ENCODE assay signal across 28 mouse cellular contexts in genomic region chr16:23154261-23154660, GRCm38 (mm10). TPM values are rescaled to one million over a fixed set of nuclear protein-coding genes. Genes with fewer than 3 reads are reported as not detected.
A peak's percentile ranks its signal among the peaks of the same experiment; 100 is the strongest.
DNase-seq lines count a peak whose midpoint lies in the region; ATAC-seq and TF ChIP-seq lines count a peak whose summit lies in the region.
"Had no signal": no experiment of that assay in that cellular context is flagged by ENCODE, and none has a peak within 500 bp of the region (broad histone marks: within the 10 kb centered on the region; RNA-seq: fewer than 3 reads in every experiment).

No protein-coding gene starts in this region.

- H3K36me3 ChIP-seq in forebrain, embryonic 14.5 days (ENCODE audit: control insufficient read depth, insufficient read depth, low read length): no peaks in the 10 kb centered on the region
- H3K36me3 ChIP-seq: embryonic facial prominence, embryonic 13.5 days; embryonic facial prominence, embryonic 15.5 days; G1E had no signal

- no peaks in the 10 kb centered on the region for H3K27me3 ChIP-seq in forebrain, embryonic 14.5 days (replicated peaks; ENCODE audit: control insufficient read depth, insufficient read depth, low read length)
- H3K27me3 ChIP-seq: embryonic facial prominence, embryonic 13.5 days; embryonic facial prominence, embryonic 15.5 days; forebrain, embryonic 13.5 days; Patski had no signal

- H3K4me1 ChIP-seq in forebrain, embryonic 14.5 days (ENCODE audit: control insufficient read depth, insufficient read depth, low read length): no peaks in the 10 kb centered on the region
- H3K4me1 ChIP-seq: embryonic facial prominence, embryonic 13.5 days; embryonic facial prominence, embryonic 15.5 days; forebrain, embryonic 13.5 days had no signal

- no peak overlapping the region for H3K27ac ChIP-seq in layer of hippocampus, adult 2 months
- H3K27ac ChIP-seq in forebrain, embryonic 14.5 days (ENCODE audit: low read depth, low read length): no peak overlapping the region
- H3K27ac ChIP-seq: embryonic facial prominence, embryonic 13.5 days; embryonic facial prominence, embryonic 15.5 days; forebrain, embryonic 13.5 days had no signal

- no peaks in the 10 kb centered on the region for H3K9me3 ChIP-seq in forebrain, embryonic 14.5 days (replicated peaks; ENCODE audit: control insufficient read depth, low read length)
- H3K9me3 ChIP-seq: embryonic facial prominence, embryonic 13.5 days; embryonic facial prominence, embryonic 15.5 days; forebrain, embryonic 13.5 days; G1E had no signal

- peak; percentile 27 for DNase-seq in CD4-positive, CD25-positive, alpha-beta regulatory T cell, adult 2 months (ENCODE audit: low read depth, low spot score)
- DNase-seq in R1 (ENCODE audit: low read depth, low spot score) (peak; percentile 38), adipocyte (ENCODE audit: low spot score) (peak; percentile 34)
- DNase-seq in cerebellum, postnatal 10 days: no peak
- no peak for DNase-seq in layer of hippocampus, adult 2 months (ENCODE audit: low spot score in 2 of 2)
- DNase-seq in T-cell, adult 2 months (ENCODE audit: low spot score): no peak
- no peak for DNase-seq in forebrain, embryonic 14.5 days (ENCODE audit: low spot score)
- DNase-seq: adrenal gland, adult 8-10 months; adrenal gland, postnatal 14 days; adrenal gland, postnatal 36 days; cerebellum, adult 11-12 months; cerebellum, adult 2 months; cerebellum, adult 9-10 months; cerebellum, postnatal 14 days; cerebellum, postnatal 36 days; embryo, embryonic 11 days had no signal

- no peak overlapping the region for H3K4me2 ChIP-seq in forebrain, embryonic 14.5 days (ENCODE audit: low read length)
- H3K4me2 ChIP-seq: embryonic facial prominence, embryonic 13.5 days; embryonic facial prominence, embryonic 15.5 days; forebrain, embryonic 13.5 days had no signal

- ATAC-seq in CD4-positive, CD25-positive, alpha-beta regulatory T cell, adult 4 months: peak; percentile 37
- no peak for ATAC-seq in forebrain, embryonic 14.5 days
- ATAC-seq: forebrain, embryonic 13.5 days; forebrain, embryonic 16.5 days; Patski had no signal

- 86% methylated on average over 5 of the region's 5 CpGs for WGBS in forebrain, embryonic 14.5 days

- no peak overlapping the region for H3K9ac ChIP-seq in forebrain, embryonic 14.5 days (ENCODE audit: low read length)
- H3K9ac ChIP-seq: embryonic facial prominence, embryonic 13.5 days; embryonic facial prominence, embryonic 15.5 days; forebrain, embryonic 13.5 days had no signal

- no peak for TF ChIP-seq CTCF in layer of hippocampus, adult 2 months (conservative IDR thresholded peaks at IDR 0.05)

- H3K4me3 ChIP-seq in layer of hippocampus, adult 2 months: no peak overlapping the region
- no peak overlapping the region for H3K4me3 ChIP-seq in forebrain, embryonic 14.5 days (ENCODE audit: low read depth, low read length)
- H3K4me3 ChIP-seq: embryonic facial prominence, embryonic 13.5 days; embryonic facial prominence, embryonic 15.5 days; erythroblast, embryonic 14.5 days; forebrain, embryonic 13.5 days had no signal

RNA-seq across cellular contexts. Expression of gene Adipoq, which starts 7.9 kb away (rescaled TPM):
- not detected for polyA plus RNA-seq in CD4-positive, CD25-positive, alpha-beta regulatory T cell, adult 4 months (2017; shearing (Covaris generic))
- total RNA-seq in layer of hippocampus, adult 2 months (2021): not detected
- polyA plus RNA-seq in forebrain, embryonic 14.5 days (2014; fragmentation: Nextera tagmentation; extraction: Ambion mirVana): not detected in 2 replicates
- total RNA-seq: common myeloid progenitor, adult 5-6 weeks had no signal
- polyA plus RNA-seq: C2C12; embryonic facial prominence, embryonic 11.5 days; embryonic facial prominence, embryonic 13.5 days; erythroblast, embryonic 14.5 days; forebrain, embryonic 11.5 days; forebrain, embryonic 13.5 days; forebrain, embryonic 16.5 days; G1E; Patski had no signal

RNA-seq across cellular contexts. Expression of gene Rfc4, which starts 26.7 kb away (rescaled TPM):
- polyA plus RNA-seq in CD4-positive, CD25-positive, alpha-beta regulatory T cell, adult 4 months (2017; shearing (Covaris generic)): 10 to 100 TPM; 38.4 to 51.1 TPM
- 1 to 10 TPM; 4.8 to 5.3 TPM for total RNA-seq in layer of hippocampus, adult 2 months (2021)
- polyA plus RNA-seq in forebrain, embryonic 14.5 days (2014; fragmentation: Nextera tagmentation; extraction: Ambion mirVana): 82.7 and 110 TPM in 2 replicates

RNA-seq across cellular contexts. Expression of gene Eif4a2, which starts 47.0 kb away (rescaled TPM):
- polyA plus RNA-seq in CD4-positive, CD25-positive, alpha-beta regulatory T cell, adult 4 months (2017; shearing (Covaris generic)): 100 to 1,000 TPM; 558 to 662 TPM
- 100 to 1,000 TPM; 923 to 956 TPM for total RNA-seq in layer of hippocampus, adult 2 months (2021)
- polyA plus RNA-seq in forebrain, embryonic 14.5 days (2014; fragmentation: Nextera tagmentation; extraction: Ambion mirVana): 340 and 434 TPM in 2 replicates

Comparison
In these comparisons a context has a peak if more than half of its experiments do, and no peak if none do; other contexts are left out.
1. DNase-seq: peak in CD4-positive, CD25-positive, alpha-beta regulatory T cell, adult 2 months (single experiment), R1 (single experiment) and adipocyte (single experiment); none in cerebellum, postnatal 10 days (0 of 2), layer of hippocampus, adult 2 months (0 of 2), T-cell, adult 2 months (single experiment) and forebrain, embryonic 14.5 days (single experiment).